Mouse (Mus musculus) bone marrow, adult 2 months (tissue): ENCODE measurements at regions not wholly inside any gene's neighbourhood (a gene's known extent, or its start where the extent isn't known, plus 50 kb on each side); places are given as distances from the start of the nearest gene placed in this dataset.

Source experiments
- CTCF ChIP-seq: fragments of 200-500 bp; IDR thresholded peaks from 2 replicates; pipeline ENCODE4 v1.5.1; 2011; ENCODE audit warnings: low read length, control low read depth; ENCODE audit not compliant: control insufficient read depth, insufficient read depth
- POLR2A ChIP-seq: fragments of 200-500 bp; IDR thresholded peaks from 2 replicates; pipeline ENCODE4 v1.6.1; 2011; ENCODE audit warnings: low read depth, mild to moderate bottlenecking, control low read depth, low read length, borderline replicate concordance; ENCODE audit not compliant: control insufficient read depth

GRCm38 (mm10) chr2:115513774-115514231, 67.7 kb upstream of the BC052040 start:
- TF ChIP-seq POLR2A = no peak
- TF ChIP-seq CTCF = no peak
